Mouse (Mus musculus): ENCODE measurements at regions not wholly inside any gene's neighbourhood (a gene's known extent, or its start where the extent isn't known, plus 50 kb on each side); places are given as distances from the start of the nearest gene placed in this dataset.

DNA sequence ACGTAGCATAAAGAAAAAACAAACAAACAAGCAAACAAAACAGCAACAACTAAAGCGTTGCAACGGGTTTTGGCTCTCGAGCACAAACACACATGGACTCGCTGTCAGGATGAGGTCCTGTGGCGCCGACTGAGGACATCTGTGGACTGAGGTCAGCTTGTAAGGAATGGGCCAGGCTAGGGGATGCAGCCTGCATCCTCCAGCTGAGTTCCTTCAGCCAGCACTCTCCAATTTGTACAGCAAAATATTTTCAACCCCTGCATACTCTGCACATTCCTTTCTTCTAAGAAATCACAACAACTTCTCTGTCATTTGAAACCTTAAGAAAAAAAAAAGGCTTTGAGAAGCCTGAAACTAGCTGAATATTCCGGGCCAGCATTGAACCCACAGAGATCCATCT, 78.5 kb upstream of the Krr1 start:
- DNase-seq, result no peak

DNA sequence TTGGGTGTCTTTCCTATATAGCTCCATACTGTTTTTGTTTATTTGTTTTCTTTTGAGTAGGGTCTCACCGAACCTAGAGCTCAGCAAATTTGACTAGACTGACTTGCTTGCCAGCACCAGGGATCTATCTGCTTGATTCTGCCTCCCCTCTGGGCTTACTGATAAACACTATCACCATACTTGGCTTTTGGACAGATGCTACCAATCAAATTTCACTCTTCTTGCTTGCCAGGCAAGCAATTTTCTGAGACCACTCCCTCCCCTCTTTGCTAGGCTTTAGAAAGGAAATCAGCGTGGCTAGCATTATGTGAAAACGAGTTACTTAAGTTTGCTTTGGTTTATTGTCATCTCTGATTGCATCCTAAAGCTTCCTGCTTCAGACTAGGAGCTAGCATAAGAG, 75.1 kb upstream of the Krr1 start:
- DNase-seq, result no peak

DNA sequence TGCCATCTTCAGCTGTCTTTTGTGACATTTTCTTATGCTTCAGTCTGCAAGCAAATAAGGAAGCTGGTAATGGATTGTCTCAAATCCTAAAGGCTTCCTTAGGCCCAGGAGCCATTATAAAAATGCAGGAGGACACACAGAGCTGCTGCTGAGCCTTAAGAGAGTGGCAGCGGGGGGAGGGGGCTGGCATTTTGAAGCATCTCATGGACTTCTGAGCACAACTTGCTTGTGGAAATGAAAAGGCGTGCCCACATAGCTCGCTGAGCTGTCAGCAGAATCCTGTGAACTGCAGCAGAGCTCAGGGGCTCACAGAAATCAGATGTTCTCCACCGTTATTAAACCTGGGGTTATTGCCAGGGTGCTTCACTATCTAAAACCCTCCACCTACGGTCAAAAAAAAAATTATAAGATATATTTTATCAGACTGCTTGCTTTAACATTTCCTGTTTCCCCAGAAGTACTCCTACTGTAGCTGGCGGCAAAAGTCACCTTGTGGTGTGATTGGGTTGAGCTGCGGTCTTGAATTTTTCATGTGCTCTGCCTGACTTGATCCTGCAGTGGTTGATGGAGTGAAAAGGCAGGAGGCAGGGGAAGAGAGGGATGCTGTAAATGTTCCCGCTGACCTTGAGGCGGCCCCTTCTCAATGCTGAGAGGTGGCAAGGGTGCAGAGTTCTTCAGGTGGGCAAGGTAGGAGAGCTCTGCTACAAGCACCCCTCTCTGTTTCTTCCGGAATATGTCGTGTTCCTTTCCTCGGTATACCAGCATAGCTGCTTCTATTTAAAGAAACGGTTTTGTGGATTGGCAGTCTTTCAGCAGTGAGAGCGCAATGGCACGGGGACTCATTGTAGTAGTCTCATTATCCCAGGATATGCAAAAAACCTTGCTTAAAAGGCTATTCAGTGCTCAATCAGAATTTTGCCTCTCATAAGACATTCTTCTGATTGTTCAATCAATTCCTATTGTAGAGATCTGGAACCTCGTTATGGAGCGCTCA, 71.4 kb upstream of the Krr1 start:
- no peak for DNase-seq

DNA sequence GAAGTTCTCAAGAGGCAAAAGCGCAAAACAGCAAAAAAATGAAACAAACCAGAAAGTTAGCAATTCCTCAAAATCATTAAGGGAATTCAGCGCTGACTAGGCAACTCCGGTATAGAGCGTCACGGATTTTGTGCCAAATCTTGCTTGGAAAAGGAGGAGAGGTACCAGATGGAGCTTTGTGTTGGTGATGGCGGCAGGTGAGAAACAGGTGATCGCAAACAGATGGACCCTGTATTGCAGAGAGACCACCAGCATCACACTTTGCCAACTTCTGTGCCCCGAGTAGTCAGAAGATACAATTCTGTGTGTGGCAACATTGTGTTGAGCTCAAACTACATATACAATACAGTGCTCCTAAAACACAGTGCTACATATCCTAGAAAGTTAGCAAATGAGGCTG, 68.5 kb upstream of the Krr1 start:
- DNase-seq, result no peak

DNA sequence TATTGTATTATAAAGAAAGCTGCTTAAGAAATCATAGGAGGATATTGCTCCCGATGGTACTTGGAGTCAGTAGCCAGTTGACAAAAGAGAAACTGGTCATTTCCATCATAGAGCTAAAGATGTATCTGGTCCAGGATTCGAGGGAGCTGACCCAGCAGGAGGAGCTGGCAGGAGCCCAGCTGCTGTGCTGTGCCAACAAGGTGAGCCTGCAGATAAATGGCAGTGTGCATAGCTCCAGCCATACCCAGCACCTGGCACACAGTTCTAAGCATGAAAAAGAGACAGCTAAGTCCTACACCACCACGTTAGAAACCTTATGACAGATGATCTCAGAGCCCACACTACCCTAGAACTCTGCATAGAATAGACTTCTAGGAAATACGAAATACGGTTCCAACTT, 64.6 kb upstream of the Krr1 start:
- no peak for DNase-seq

DNA sequence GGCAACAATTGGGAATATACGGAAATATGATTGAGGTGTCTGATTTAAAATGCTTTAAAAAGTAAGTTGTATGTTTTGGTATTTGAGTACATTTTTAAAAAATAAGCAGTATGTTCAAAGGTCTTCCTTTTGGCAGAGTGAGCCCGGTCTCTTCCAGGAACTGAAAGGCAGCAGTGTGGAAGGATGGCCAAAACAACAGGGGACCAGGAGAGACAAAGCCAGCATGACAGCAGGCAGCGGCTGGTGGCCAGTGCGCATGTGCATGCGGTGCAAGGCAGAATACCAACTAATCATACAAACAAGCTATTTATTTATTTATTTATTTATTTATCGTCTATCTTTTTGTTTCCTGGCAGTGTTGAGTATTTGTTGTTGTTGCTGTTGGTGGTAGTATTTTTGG, 59.9 kb upstream of the Krr1 start:
- DNase-seq, result no peak

DNA sequence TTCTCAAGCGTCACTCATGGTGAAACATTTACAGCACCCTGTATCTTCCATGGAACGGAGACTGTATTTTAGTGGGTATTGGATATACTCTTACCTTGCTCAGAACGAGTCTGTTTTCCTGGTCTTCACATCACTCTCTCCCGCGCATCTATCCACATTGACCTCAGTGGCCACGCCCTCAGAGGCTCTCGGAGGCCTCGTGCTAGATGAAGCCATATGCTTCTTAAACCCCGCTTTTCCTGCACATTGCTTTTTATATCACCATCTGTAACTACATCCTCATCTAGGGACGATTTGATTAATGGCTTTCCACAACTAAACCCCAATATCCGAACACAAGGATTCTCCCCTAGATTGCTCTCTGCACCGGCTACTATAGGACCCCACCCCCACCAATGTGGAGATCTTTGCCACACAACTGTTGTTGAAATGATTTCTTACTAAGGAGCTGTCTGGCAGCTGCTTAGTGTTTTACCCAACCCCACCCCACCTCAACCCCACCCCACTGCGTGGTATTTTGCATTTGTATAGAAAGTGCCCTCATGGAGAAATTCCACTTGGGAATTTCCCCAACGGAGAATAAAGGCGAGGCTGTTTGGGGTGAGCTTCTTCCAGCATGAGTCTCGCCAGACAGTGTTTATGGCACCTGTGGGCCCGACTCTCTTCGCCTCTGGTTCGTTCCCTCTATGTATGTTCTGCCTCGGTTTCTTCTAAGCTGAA, 59.2 kb upstream of the Krr1 start:
- DNase-seq, result no peak

DNA sequence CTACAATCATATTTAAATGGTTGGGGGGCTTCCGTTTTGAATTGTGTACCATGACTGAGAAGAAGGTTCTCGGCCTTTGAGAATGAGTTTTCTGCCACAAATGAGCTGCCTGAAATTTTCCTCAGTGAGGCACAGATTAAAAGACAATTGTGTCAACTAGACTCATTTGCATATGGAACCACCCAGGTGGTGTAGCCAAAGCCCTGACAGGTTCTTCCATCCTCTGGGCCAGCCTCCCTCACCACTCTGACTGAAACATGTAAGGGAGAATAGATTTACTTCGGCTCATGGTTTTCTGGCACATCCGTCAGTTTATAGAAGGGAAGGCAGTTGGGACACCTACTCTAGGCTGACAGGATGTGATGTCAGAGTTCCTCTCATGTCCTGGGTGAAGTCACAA, 58.2 kb upstream of the Krr1 start:
- DNase-seq, result no peak

DNA sequence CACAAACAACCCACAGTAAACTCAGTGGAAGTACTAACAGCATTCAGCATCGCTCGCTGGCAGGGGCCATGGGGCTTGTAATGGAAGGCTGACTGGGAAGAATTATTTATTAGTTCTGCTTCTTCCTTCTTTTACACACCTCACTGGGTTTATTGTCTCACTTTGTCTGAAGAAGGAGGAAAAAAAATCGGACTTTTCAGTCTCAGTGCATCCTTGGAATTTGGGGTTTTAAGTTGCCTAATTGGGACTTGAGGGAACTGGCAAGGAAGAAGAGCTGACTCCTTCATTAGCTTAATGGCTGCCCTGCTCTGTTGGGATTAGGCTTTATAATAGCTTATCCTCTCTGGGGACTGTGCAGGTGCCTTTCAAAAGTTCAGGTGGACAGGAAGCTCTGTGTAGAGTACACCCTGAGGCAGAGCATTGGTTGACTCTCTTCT, 54.4 kb upstream of the Krr1 start:
- no peak for DNase-seq

DNA sequence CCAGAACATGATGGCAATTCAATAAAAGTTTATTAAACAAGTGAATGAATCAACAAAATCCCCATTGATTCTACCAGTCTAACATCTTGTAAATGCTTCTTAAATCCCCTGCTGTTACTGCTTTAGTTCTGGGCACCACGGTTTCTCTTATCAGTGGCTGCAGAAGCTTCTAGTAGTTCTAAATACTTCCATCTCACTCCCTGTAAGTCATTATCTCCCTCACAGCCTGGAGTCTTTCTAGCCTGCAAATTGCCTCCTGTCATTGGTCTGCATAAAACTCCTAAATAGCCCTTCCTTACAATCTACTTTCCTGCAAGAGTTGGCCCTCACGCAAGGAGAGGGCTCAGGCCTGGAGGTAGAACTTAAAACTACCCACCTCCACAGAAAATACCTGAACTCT, 53.0 kb upstream of the Krr1 start:
- no peak for DNase-seq

DNA sequence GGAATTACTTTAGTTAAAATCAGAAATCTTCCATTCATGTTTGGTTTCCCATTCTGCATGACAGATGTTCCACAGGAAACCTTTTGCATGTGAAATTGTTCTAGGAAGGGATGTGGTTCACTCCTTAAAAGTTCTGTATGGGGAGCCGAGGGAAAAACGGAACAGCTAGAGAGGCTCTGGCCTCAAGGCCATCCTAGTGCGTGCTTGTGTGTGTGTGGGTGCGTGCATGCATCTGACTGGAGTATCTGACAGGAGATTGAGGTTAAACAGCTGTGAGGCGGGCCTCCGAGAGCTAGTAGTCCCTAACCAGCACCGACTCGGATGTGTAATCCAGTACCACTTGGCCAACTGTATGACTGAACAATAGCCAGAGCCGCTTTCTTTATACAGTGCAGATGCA, 51.0 kb upstream of the Krr1 start:
- no peak for DNase-seq
